Mouse (Mus musculus) liver, embryonic 16.5 days (tissue): ENCODE results near the gene Focad. TPM values are rescaled to one million over a fixed set of nuclear protein-coding genes. Genes with fewer than 3 reads are reported as not detected.
A peak's percentile ranks its signal among the peaks of the same experiment; 100 is the strongest.

ENCODE experiments used
- ATAC-seq: fragments of 200-750 bp; cut with Nextera tagmentation; 2 replicates; pipeline ENCODE4 v1.8.0; 2017; ENCODE audit warnings: low read depth, mild to moderate bottlenecking, moderate number of reproducible peaks, moderate library complexity
- H3K27ac ChIP-seq: fragments of 300-500 bp; sonication (generic); 2 replicates; pipeline ENCODE4 v1.5.1; 2014; ENCODE audit warnings: mild to moderate bottlenecking, low read length
- H3K27me3 ChIP-seq: fragments of 300-500 bp; sonication (generic); 2 replicates; pipeline ENCODE4 v1.6.1; 2014; ENCODE audit warnings: low read depth, low read length, mixed read lengths; ENCODE audit not compliant: control insufficient read depth, insufficient read depth
- H3K36me3 ChIP-seq: fragments of 300-500 bp; sonication (generic); 2 replicates; pipeline ENCODE4 v1.6.1; 2014; ENCODE audit warnings: mild to moderate bottlenecking; ENCODE audit not compliant: control insufficient read depth, insufficient read depth
- H3K4me1 ChIP-seq: fragments of 300-500 bp; sonication (generic); 2 replicates; pipeline ENCODE4 v1.6.1; 2014; ENCODE audit warnings: low read depth, low read length, mixed read lengths; ENCODE audit not compliant: control insufficient read depth
- H3K4me2 ChIP-seq: fragments of 300-500 bp; sonication (generic); 2 replicates; pipeline ENCODE4 v1.6.1; 2014; ENCODE audit warnings: low read depth, low read length, mixed read lengths
- H3K4me3 ChIP-seq: fragments of 300-500 bp; sonication (generic); 2 replicates; pipeline ENCODE4 v1.5.1; 2014; ENCODE audit warnings: low read depth, mild to moderate bottlenecking, low read length
- H3K9ac ChIP-seq: fragments of 300-500 bp; sonication (generic); 2 replicates; pipeline ENCODE4 v1.6.1; 2014; ENCODE audit warnings: low read depth, low read length
- H3K9me3 ChIP-seq: fragments of 300-500 bp; sonication (generic); replicated peaks from 2 replicates; pipeline ENCODE4 v1.6.1; 2016; ENCODE audit warnings: low read length; ENCODE audit not compliant: control insufficient read depth
- WGBS: fragments of 180-500 bp; shearing (Covaris S2); extraction: QIAGEN DNeasy Blood & Tissue Kit; methylation state at CpG from one replicate; pipeline ENCODE4 v1.1.7; 2014; ENCODE audit not compliant: insufficient replicate concordance; 5-methylcytosine and 5-hydroxymethylcytosine counted together
- polyA plus RNA-seq: library from polyadenylated mRNA; unstranded; fragments of >200 nt; fragmentation: Nextera tagmentation; extraction: Ambion mirVana; gene quantifications from 2 replicates; pipeline ENCODE4 v1.2.1, GENCODE M21; 2015

Focad gene
- polyA plus RNA-seq, 1 experiment from 2014 or later, result 8.7 TPM

DNA sequence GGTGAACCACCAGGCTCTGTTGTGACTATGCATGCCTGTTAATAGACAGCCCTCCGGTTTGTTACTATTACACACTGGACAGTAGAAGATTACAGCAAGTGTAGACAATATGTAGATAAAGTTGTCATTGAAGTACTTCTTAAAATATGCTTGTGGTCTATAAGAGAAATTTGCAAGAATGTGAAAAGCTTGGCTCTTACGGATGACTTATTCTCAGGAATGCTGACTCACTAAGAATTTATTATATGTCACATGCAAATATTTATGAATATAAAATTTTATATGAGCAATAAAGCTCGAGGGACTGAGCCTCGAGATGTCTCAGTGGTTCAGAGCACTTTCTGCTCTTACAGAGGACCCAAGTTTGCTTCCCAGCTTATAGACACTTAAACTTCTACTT lies 240.1 kb downstream of the Focad start:
- no peaks in the 10 kb centered on the region for H3K36me3 ChIP-seq

DNA sequence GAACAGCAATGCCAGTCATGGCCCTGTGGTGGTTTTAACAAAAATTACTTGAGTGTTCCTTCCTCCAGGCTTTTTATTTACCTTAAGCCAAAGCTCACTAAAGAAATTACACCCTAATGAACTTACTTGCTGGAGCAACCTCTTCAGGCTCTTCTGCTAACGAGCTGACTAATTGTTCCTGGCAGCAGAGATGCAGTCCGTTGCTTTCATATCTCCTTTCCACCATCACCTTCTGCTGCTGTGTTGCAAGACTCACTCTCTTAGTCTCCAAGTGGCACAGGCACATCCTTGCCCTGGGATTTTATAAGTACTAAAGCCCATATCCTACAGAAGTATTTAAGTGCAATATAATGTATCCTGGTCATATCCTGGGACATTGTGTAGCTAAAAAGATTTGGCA lies 242.3 kb downstream of the Focad start:
- Histone ChIP-seq H3K27me3 (no peaks in the 10 kb centered on the region), H3K4me2 (no peak overlapping the region), H3K4me3 (no peak overlapping the region), H3K4me1 (no peaks in the 10 kb centered on the region), H3K9me3 (no peaks in the 10 kb centered on the region), H3K36me3 (no peaks in the 10 kb centered on the region), H3K27ac (no peak overlapping the region), H3K9ac (no peak overlapping the region)
- no peak for ATAC-seq
- 53% methylated on average over 2 of the region's 2 CpGs for WGBS

More for the DNA sequence above, 240.1 kb downstream of the Focad start:
- ATAC-seq, result no peak
- H3K27ac ChIP-seq, result no peak overlapping the region
- no peaks in the 10 kb centered on the region for H3K4me1 ChIP-seq
- no peak overlapping the region for H3K4me3 ChIP-seq
- no peaks in the 10 kb centered on the region for H3K27me3 ChIP-seq
- WGBS, result 60% methylated on average over 4 of the region's 4 CpGs
- H3K9ac ChIP-seq, result no peak overlapping the region
- no peak overlapping the region for H3K4me2 ChIP-seq
- H3K9me3 ChIP-seq, result no peaks in the 10 kb centered on the region

DNA sequence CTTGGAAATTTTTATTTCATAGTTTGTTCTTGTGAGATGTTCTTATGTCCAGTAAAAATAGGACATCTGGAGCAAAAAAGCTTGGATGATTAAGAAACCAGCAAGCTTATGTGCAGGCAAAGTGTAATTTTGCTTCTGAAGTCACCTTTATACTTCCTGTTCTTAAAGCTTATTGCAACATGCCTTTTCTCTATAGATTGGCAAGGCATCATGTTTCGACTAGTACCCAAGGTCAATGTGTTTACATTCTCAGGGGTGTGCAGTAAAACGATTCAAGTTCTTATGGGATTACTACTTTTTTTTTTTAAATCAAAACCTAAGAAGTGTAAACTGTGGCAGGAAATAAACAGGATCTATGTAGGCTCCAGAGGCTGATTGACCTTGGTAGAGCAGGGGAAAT lies 242.9 kb downstream of the Focad start:
- H3K4me1 ChIP-seq, result no peaks in the 10 kb centered on the region
- H3K27me3 ChIP-seq, result no peaks in the 10 kb centered on the region
- no peak overlapping the region for H3K4me3 ChIP-seq
- H3K9me3 ChIP-seq, result no peaks in the 10 kb centered on the region
- no peak overlapping the region for H3K27ac ChIP-seq
- H3K4me2 ChIP-seq, result no peak overlapping the region
- H3K9ac ChIP-seq, result no peak overlapping the region
- ATAC-seq, result no peak
- no peaks in the 10 kb centered on the region for H3K36me3 ChIP-seq
- 44% methylated on average over 2 of the region's 2 CpGs for WGBS

DNA sequence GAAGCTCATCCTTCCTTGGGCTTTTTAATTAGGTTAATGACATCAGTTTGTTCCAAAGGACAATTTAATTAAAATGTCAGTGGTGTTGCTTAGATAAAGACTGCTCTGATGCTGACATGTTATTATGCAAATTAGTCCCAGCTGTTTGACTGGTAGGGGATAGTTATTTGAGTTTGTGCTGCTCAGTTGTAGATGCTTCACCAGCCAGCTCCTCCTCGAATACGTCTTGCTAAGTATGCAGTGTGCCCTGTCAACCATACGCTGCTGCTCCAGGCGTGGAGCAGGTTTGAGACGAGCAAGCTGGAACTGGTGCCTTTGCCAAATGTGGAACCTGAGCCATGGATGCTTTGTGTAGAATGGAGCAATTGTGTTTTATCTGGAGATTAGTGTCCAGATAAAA lies 243.7 kb downstream of the Focad start:
- Histone ChIP-seq H3K9me3 (no peaks in the 10 kb centered on the region), H3K4me1 (no peaks in the 10 kb centered on the region), H3K4me3 (no peak overlapping the region), H3K9ac (no peak overlapping the region), H3K27ac (no peak overlapping the region), H3K27me3 (no peaks in the 10 kb centered on the region), H3K36me3 (no peaks in the 10 kb centered on the region), H3K4me2 (no peak overlapping the region)
- ATAC-seq, result no peak
- 74% methylated on average over 5 of the region's 5 CpGs for WGBS

DNA sequence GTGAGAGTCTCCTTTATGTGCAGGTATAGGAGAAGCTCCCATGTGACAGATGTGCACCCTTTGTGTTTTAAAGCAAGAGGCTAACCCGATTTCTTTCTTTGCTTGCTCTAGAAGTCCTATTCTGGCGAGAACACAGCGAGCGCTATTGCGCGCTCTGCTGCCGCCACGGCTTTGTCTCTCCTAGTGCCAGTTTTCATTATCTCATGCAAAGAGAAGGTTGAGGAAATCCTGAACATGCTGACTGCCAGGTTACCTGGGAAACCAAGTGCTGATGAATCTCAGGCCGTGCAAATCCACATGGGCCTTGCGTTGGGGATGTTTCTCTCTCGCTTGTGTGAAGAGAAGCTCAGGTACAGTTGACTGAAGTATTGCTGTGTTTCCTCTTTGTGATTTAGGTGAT lies 250.0 kb downstream of the Focad start:
- H3K9me3 ChIP-seq, result no peaks in the 10 kb centered on the region
- no peak overlapping the region for H3K27ac ChIP-seq
- no peak for ATAC-seq
- no peak overlapping the region for H3K4me2 ChIP-seq
- no peaks in the 10 kb centered on the region for H3K4me1 ChIP-seq
- WGBS, result 82% methylated on average over 11 of the region's 11 CpGs
- no peaks in the 10 kb centered on the region for H3K36me3 ChIP-seq
- H3K4me3 ChIP-seq, result no peak overlapping the region
- H3K27me3 ChIP-seq, result no peaks in the 10 kb centered on the region
- no peak overlapping the region for H3K9ac ChIP-seq

DNA sequence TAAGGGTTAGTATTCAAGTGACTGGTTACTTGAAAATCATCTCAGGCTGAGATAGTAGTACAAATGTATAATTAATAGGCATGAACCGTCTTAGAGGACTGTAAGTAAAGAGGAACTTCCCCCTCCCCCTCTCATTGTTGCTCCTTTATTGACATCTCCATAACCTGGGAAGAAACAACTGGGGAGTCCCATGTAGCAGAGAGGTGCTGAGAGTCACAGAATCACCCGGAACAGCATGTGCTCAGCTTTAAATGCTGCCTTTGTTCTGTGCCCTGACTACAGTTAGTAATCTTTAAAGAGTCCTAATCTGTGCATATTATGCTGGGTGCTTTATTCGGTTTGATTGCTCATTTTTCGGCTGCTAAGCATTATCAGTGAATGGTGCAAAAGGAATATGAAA lies 250.6 kb downstream of the Focad start:
- H3K9me3 ChIP-seq, result no peaks in the 10 kb centered on the region
- H3K9ac ChIP-seq, result no peak overlapping the region
- ATAC-seq, result no peak
- H3K36me3 ChIP-seq, result no peaks in the 10 kb centered on the region
- H3K4me1 ChIP-seq, result no peaks in the 10 kb centered on the region
- no peak overlapping the region for H3K4me3 ChIP-seq
- H3K27ac ChIP-seq, result no peak overlapping the region
- 71% methylated on average over 4 of the region's 4 CpGs for WGBS
- H3K4me2 ChIP-seq, result no peak overlapping the region
- no peaks in the 10 kb centered on the region for H3K27me3 ChIP-seq

DNA sequence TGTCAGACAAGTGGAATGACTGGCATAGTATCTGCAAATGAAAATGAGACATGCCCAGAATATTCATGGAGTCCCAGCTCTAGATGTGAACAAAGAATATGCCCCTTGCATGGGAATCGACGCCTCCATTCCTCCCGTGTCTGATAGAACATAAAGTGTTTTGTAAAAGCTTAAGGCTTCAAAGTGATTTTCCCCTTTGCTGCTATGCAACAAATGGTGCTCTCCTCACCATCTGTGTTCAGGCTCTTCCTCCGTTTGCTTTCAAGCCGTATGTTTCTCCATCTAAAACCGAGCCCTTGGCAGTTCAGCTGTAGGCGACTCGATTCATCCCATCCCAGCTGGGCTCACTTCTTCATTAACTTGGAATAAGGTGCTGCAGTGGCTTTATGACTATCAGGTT lies 251.5 kb downstream of the Focad start:
- Histone ChIP-seq H3K9me3 (no peaks in the 10 kb centered on the region), H3K4me3 (no peak overlapping the region), H3K9ac (no peak overlapping the region), H3K4me2 (no peak overlapping the region), H3K4me1 (no peaks in the 10 kb centered on the region), H3K27ac (no peak overlapping the region), H3K27me3 (no peaks in the 10 kb centered on the region), H3K36me3 (no peaks in the 10 kb centered on the region)
- ATAC-seq, result no peak
- WGBS, result 78% methylated on average over 8 of the region's 8 CpGs

DNA sequence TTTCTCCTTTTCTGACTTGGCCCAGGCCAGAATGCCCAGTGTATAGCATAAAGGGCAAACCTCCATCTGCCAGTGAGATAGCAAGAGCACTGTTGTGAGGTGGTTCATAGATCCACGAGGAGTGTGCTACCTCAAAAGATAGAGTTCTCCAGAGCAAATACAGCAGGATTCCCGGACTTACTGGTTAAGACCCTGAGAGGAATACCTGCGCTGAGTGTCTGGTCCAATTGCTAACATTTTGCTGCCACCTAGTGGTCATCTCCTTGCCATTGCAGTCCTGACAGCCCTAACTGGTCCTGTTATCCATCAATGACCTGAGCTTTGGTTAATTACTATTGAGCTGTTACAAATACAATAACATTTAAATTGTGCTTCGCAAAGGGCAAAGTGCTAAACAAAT lies 256.5 kb downstream of the Focad start:
- 3% methylated on average over 4 of the region's 4 CpGs for WGBS
- H3K27me3 ChIP-seq, result no peaks in the 10 kb centered on the region
- H3K4me1 ChIP-seq, result no peaks in the 10 kb centered on the region
- H3K36me3 ChIP-seq, result no peaks in the 10 kb centered on the region
- H3K4me3 ChIP-seq, result no peak overlapping the region
- H3K4me2 ChIP-seq, result no peak overlapping the region
- ATAC-seq, result 0 out of 2 replicates have a peak, but pooled peaks have one; percentile 43
- no peak overlapping the region for H3K9ac ChIP-seq
- H3K27ac ChIP-seq, result no peak overlapping the region
- H3K9me3 ChIP-seq, result no peaks in the 10 kb centered on the region

DNA sequence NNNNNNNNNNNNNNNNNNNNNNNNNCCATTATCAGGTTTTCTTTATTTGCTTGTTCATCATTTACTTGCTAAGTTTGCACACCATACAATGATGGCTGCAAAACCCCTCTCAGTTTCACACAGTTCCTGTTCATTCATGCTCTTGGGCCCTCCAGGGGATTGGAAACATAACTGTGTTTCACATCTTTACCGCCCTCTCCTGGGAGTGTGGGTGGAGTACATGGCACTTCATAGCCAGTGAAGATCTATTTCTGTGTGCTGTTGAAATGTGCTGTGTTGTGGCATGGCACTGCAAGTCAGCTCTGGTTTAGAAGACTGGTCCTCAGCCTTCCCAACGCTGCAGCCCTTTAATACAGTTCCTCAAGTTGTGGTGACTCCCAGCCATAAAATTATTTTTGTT lies 262.2 kb downstream of the Focad start:
- Histone ChIP-seq H3K9me3 (no peaks in the 10 kb centered on the region), H3K27me3 (no peaks in the 10 kb centered on the region), H3K36me3 (no peaks in the 10 kb centered on the region), H3K4me1 (no peaks in the 10 kb centered on the region), H3K27ac (no peak overlapping the region), H3K4me3 (no peak overlapping the region), H3K9ac (no peak overlapping the region), H3K4me2 (no peak overlapping the region)
- WGBS, result 65% methylated on average over 2 of the region's 2 CpGs
- no peak for ATAC-seq

DNA sequence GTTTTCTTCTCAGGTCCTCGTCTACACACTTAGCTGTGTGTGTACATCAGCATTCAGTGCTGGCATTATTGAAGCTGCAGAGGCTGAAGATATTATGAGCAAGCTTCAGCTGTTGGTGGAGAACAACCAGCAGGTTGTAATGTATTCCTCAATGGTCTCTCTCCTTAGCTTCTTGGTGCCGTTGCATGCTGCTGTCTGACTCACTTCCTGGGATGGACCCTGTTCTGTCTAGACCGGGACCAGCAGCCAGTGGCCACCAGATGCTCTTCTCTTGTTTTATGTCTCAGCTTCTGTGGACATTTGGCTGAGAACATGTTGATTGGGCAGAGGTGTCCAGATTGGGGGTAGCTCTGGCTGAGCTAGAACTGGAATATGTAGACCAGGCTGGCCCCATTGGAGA lies 263.0 kb downstream of the Focad start:
- Histone ChIP-seq H3K36me3 (no peaks in the 10 kb centered on the region), H3K27ac (no peak overlapping the region), H3K4me1 (no peaks in the 10 kb centered on the region), H3K4me3 (no peak overlapping the region), H3K27me3 (no peaks in the 10 kb centered on the region), H3K9ac (no peak overlapping the region), H3K9me3 (no peaks in the 10 kb centered on the region), H3K4me2 (no peak overlapping the region)
- no peak for ATAC-seq
- 77% methylated on average over 3 of the region's 3 CpGs for WGBS
